In genomic region chr12:9995670-9996069, GRCm38 (mm10) we compare ENCODE assay signal across 20 mouse cellular contexts.
A peak's percentile ranks its signal among the peaks of the same experiment; 100 is the strongest.
DNase-seq lines count a peak whose midpoint lies in the region; ATAC-seq and TF ChIP-seq lines count a peak whose summit lies in the region.
"Had no signal": no experiment of that assay in that cellular context is flagged by ENCODE, and none has a peak within 500 bp of the region (broad histone marks: within the 10 kb centered on the region; RNA-seq: fewer than 3 reads in every experiment).

No protein-coding gene starts in this region.

- H3K27ac ChIP-seq in heart, adult 2 months: no peak overlapping the region
- H3K27ac ChIP-seq in lung, embryonic 15.5 days: 0 out of 2 replicates have a peak overlapping the region, but pooled peaks have one; percentile 19
- H3K27ac ChIP-seq in stomach, embryonic 15.5 days: no peak overlapping the region
- H3K27ac ChIP-seq: embryonic facial prominence, embryonic 12.5 days; forebrain, embryonic 15.5 days; hindbrain, embryonic 10.5 days had no signal

- ATAC-seq in lung, embryonic 15.5 days (ENCODE audit: borderline replicate concordance, extremely low read depth, low FRiP score, low TSS enrichment): peak; percentile 33; the same call in 1 of the 2 replicates
- peak; percentile 48; the same call in 1 of the 2 replicates for ATAC-seq in stomach, embryonic 15.5 days (ENCODE audit: insufficient read depth, low FRiP score, low read depth)
- ATAC-seq: CD4-positive, CD25-positive, alpha-beta regulatory T cell, adult 4 months; forebrain, embryonic 15.5 days had no signal

- H3K4me1 ChIP-seq in heart, adult 2 months (ENCODE audit: control insufficient read depth, insufficient read depth, low read length): no peaks in the 10 kb centered on the region; the same call in none of the 2 replicates
- peaks cover 13% of the 10 kb centered on the region for H3K4me1 ChIP-seq in lung, embryonic 15.5 days
- 0 out of 2 replicates have a peak, but pooled peaks cover 5% of the 10 kb centered on the region for H3K4me1 ChIP-seq in stomach, embryonic 15.5 days
- H3K4me1 ChIP-seq: forebrain, embryonic 15.5 days; heart, embryonic 12.5 days; hindbrain, embryonic 10.5 days had no signal

- H3K4me2 ChIP-seq in lung, embryonic 15.5 days: no peak overlapping the region
- no peak overlapping the region for H3K4me2 ChIP-seq in stomach, embryonic 15.5 days
- H3K4me2 ChIP-seq: embryonic facial prominence, embryonic 12.5 days; forebrain, embryonic 15.5 days; heart, embryonic 12.5 days had no signal

- no peak overlapping the region for H3K4me3 ChIP-seq in heart, adult 2 months
- H3K4me3 ChIP-seq in lung, embryonic 15.5 days: no peak overlapping the region
- no peak overlapping the region for H3K4me3 ChIP-seq in stomach, embryonic 15.5 days (replicated peaks)
- H3K4me3 ChIP-seq: embryonic facial prominence, embryonic 12.5 days; forebrain, embryonic 15.5 days; heart, embryonic 12.5 days; hindbrain, embryonic 10.5 days had no signal

- intact Hi-C loops in heart, adult 2 months (cut with DNase I): no loop called here
- intact Hi-C loops in left cerebral cortex, postnatal 36 days (cut with DNase I): no loop called here

- H3K9me3 ChIP-seq in lung, embryonic 15.5 days: no peaks in the 10 kb centered on the region
- no peaks in the 10 kb centered on the region for H3K9me3 ChIP-seq in stomach, embryonic 15.5 days
- H3K9me3 ChIP-seq: embryonic facial prominence, embryonic 12.5 days; forebrain, embryonic 15.5 days; G1E; heart, embryonic 12.5 days; hindbrain, embryonic 10.5 days had no signal

- DNase-seq in heart, adult 11 months: peak; percentile 88
- DNase-seq in heart, adult 2 months: no peak
- DNase-seq in lung, postnatal 14 days: no peak
- DNase-seq in adipocyte (ENCODE audit: low spot score): peak; percentile 13
- no peak for DNase-seq in testis, postnatal 10 days (ENCODE audit: low spot score)
- DNase-seq in left cerebral cortex, postnatal 36 days (ENCODE audit: low spot score in 2 of 2): no peak
- DNase-seq: adrenal gland, postnatal 10 days; B cell, adult 2 months; cerebellum, adult 11 months; cerebellum, adult 9-10 months; cerebellum, postnatal 25 days; gastrocnemius, postnatal 10 days had no signal

- no peak for TF ChIP-seq CTCF in heart, adult 2 months (IDR thresholded peaks at IDR 0.05)

- no peak overlapping the region for H3K9ac ChIP-seq in heart, adult 2 months (ENCODE audit: low read depth, low read length)
- no peak overlapping the region for H3K9ac ChIP-seq in lung, embryonic 15.5 days
- H3K9ac ChIP-seq in stomach, embryonic 15.5 days: no peak overlapping the region
- H3K9ac ChIP-seq: embryonic facial prominence, embryonic 12.5 days; forebrain, embryonic 15.5 days; heart, embryonic 12.5 days had no signal

- TF ChIP-seq EP300 in heart, adult 2 months (IDR thresholded peaks at IDR 0.05; ENCODE audit: insufficient read depth, low read depth, low read length): no peak

- no peaks in the 10 kb centered on the region for H3K79me2 ChIP-seq in heart, adult 2 months (replicated peaks; ENCODE audit: control insufficient read depth, insufficient read depth, low read length)

- WGBS in heart, adult 2 months: 62% methylated on average over 3 of the region's 3 CpGs
- WGBS in lung, embryonic 15.5 days: 35% methylated on average over 3 of the region's 3 CpGs
- WGBS in stomach, embryonic 15.5 days: 36% methylated on average over 3 of the region's 3 CpGs

- no peaks in the 10 kb centered on the region for H3K27me3 ChIP-seq in heart, adult 2 months (ENCODE audit: control insufficient read depth, insufficient read depth, low read length)
- no peaks in the 10 kb centered on the region for H3K27me3 ChIP-seq in lung, embryonic 15.5 days
- no peaks in the 10 kb centered on the region for H3K27me3 ChIP-seq in stomach, embryonic 15.5 days (replicated peaks)
- H3K27me3 ChIP-seq: embryonic facial prominence, embryonic 12.5 days; forebrain, embryonic 15.5 days; heart, embryonic 12.5 days had no signal

- no peaks in the 10 kb centered on the region for H3K36me3 ChIP-seq in heart, adult 2 months (ENCODE audit: control insufficient read depth, insufficient read depth, low read length)
- H3K36me3 ChIP-seq in lung, embryonic 15.5 days: no peaks in the 10 kb centered on the region
- H3K36me3 ChIP-seq in stomach, embryonic 15.5 days: no peaks in the 10 kb centered on the region
- H3K36me3 ChIP-seq: embryonic facial prominence, embryonic 12.5 days; forebrain, embryonic 15.5 days; G1E; heart, embryonic 12.5 days; hindbrain, embryonic 10.5 days had no signal

- no peak for TF ChIP-seq POLR2A in heart, adult 2 months (IDR thresholded peaks at IDR 0.05; ENCODE audit: insufficient read depth, low read depth, low read length)

Comparison
In these comparisons a context has a peak if more than half of its experiments do, and no peak if none do; other contexts are left out.
1. DNase-seq: peak in heart, adult 11 months (single experiment) and adipocyte (single experiment); none in heart, adult 2 months (0 of 2), lung, postnatal 14 days (single experiment), testis, postnatal 10 days (single experiment) and left cerebral cortex, postnatal 36 days (0 of 2).